Mouse (Mus musculus): ENCODE measurements around the gene Ankrd37.

The Ankrd37 gene

GRCm38 (mm10) chr8:45973988-45974505 lies 31.5 kb downstream of the Ankrd37 start:
- DNase-seq (ENCODE audit: low spot score) = no peak

GRCm38 (mm10) chr8:45970894-45971293 lies 34.6 kb downstream of the Ankrd37 start:
- no peak for DNase-seq (ENCODE audit: low spot score)

- DNase-seq (ENCODE audit: low spot score) = no peak
Measured at GRCm38 (mm10) chr8:45950622-45951021, 54.9 kb downstream of the Ankrd37 start.
